Mouse (Mus musculus) embryonic facial prominence, embryonic 11.5 days (tissue): ENCODE results near the gene Clcn6. TPM values are rescaled to one million over a fixed set of nuclear protein-coding genes. Genes with fewer than 3 reads are reported as not detected.

ENCODE experiments used
- ATAC-seq: fragments of 200-750 bp; cut with Nextera tagmentation; replicated peaks from 2 replicates; pipeline ENCODE4 v1.8.0; 2017; ENCODE audit warnings: low read depth; ENCODE audit not compliant: insufficient number of reproducible peaks, low FRiP score, low TSS enrichment
- DNase-seq: peaks from one replicate; pipeline ENCODE4 v3.0.0-alpha.2; 2015; ENCODE audit warnings: low spot score
- H3K27ac ChIP-seq: fragments of 300-500 bp; sonication (generic); replicated peaks from 2 replicates; pipeline ENCODE4 v1.5.1; 2014; ENCODE audit warnings: mild to moderate bottlenecking, low read depth, low read length, control low read depth
- H3K27me3 ChIP-seq: fragments of 300-500 bp; sonication (generic); 2 replicates; pipeline ENCODE4 v1.6.1; 2014; ENCODE audit warnings: mild to moderate bottlenecking, low read length, moderate library complexity, mixed read lengths; ENCODE audit not compliant: control insufficient read depth, insufficient read depth
- H3K36me3 ChIP-seq: fragments of 300-500 bp; sonication (generic); replicated peaks from 2 replicates; pipeline ENCODE4 v1.6.1; 2014; ENCODE audit warnings: low read depth, mild to moderate bottlenecking, low read length, moderate library complexity, mixed read lengths; ENCODE audit not compliant: control insufficient read depth, insufficient read depth
- H3K4me1 ChIP-seq: fragments of 300-500 bp; sonication (generic); 2 replicates; pipeline ENCODE4 v1.6.1; 2014; ENCODE audit warnings: low read length, mixed read lengths; ENCODE audit not compliant: control insufficient read depth, insufficient read depth
- H3K4me2 ChIP-seq: fragments of 300-500 bp; sonication (generic); 2 replicates; pipeline ENCODE4 v1.6.1; 2014; ENCODE audit warnings: low read depth, mild to moderate bottlenecking, control low read depth, low read length, moderate library complexity
- H3K4me3 ChIP-seq: fragments of 300-500 bp; sonication (generic); 2 replicates; pipeline ENCODE4 v1.5.1; 2014; ENCODE audit warnings: low read depth, low read length, control low read depth
- H3K9ac ChIP-seq: fragments of 300-500 bp; sonication (generic); replicated peaks from 2 replicates; pipeline ENCODE4 v1.6.1; 2014; ENCODE audit warnings: mild to moderate bottlenecking, control low read depth, low read length
- H3K9me3 ChIP-seq: fragments of 300-500 bp; sonication (generic); replicated peaks from 2 replicates; pipeline ENCODE4 v1.6.1; 2016; ENCODE audit warnings: mild to moderate bottlenecking, low read length, inconsistent platforms, mixed read lengths; ENCODE audit not compliant: control insufficient read depth
- WGBS: fragments of 180-500 bp; shearing (Covaris S2); extraction: QIAGEN DNeasy Blood & Tissue Kit; methylation state at CpG from one replicate; pipeline ENCODE4 v1.1.7; 2014; 5-methylcytosine and 5-hydroxymethylcytosine counted together
- polyA plus RNA-seq: library from polyadenylated mRNA; unstranded; fragments of >200 nt; fragmentation: Nextera tagmentation; extraction: Ambion mirVana; gene quantifications from 2 replicates; pipeline ENCODE4 v1.2.1, GENCODE M21; 2014

The Clcn6 gene
- polyA plus RNA-seq, 1 experiment from 2014 or later, result 8.9 TPM

GRCm38 (mm10) chr4:148024003-148024402 lies 14.6 kb downstream of the Clcn6 start:
- H3K36me3 ChIP-seq, result peaks cover 12% of the 10 kb centered on the region
- WGBS, result 86% methylated on average over 3 of the region's 3 CpGs
- ATAC-seq, result no peak
- no peak overlapping the region for H3K4me3 ChIP-seq
- no peaks in the 10 kb centered on the region for H3K4me1 ChIP-seq
- DNase-seq, result no peak
- H3K27me3 ChIP-seq, result no peaks in the 10 kb centered on the region
- H3K27ac ChIP-seq, result no peak overlapping the region
- H3K4me2 ChIP-seq, result no peak overlapping the region
- H3K9ac ChIP-seq, result no peak overlapping the region
- no peaks in the 10 kb centered on the region for H3K9me3 ChIP-seq

- Histone ChIP-seq H3K9ac (no peak overlapping the region), H3K4me2 (no peak overlapping the region), H3K27ac (peak overlapping the region; percentile 8; the same call in 1 of the 2 replicates), H3K27me3 (no peaks in the 10 kb centered on the region), H3K4me1 (no peaks in the 10 kb centered on the region; the same call in 1 of the 2 replicates), H3K4me3 (no peak overlapping the region), H3K9me3 (no peaks in the 10 kb centered on the region), H3K36me3 (peaks cover 22% of the 10 kb centered on the region)
- ATAC-seq (no peak), DNase-seq (no peak)
- 33% methylated on average over 2 of the region's 2 CpGs for WGBS
These were observed 20.2 kb downstream of the Clcn6 start for GRCm38 (mm10) chr4:148018410-148018809.

- H3K27me3 ChIP-seq, result no peaks in the 10 kb centered on the region
- no peak overlapping the region for H3K27ac ChIP-seq
- H3K4me3 ChIP-seq, result no peak overlapping the region
- DNase-seq (no peak), ATAC-seq (no peak)
- no peaks in the 10 kb centered on the region for H3K9me3 ChIP-seq
- no peaks in the 10 kb centered on the region; the same call in 1 of the 2 replicates for H3K4me1 ChIP-seq
- H3K36me3 ChIP-seq, result peaks cover 18% of the 10 kb centered on the region
- 71% methylated on average over 3 of the region's 3 CpGs for WGBS
- H3K4me2 ChIP-seq, result no peak overlapping the region
- no peak overlapping the region for H3K9ac ChIP-seq
These were observed 21.6 kb downstream of the Clcn6 start for GRCm38 (mm10) chr4:148016981-148017380.

GRCm38 (mm10) chr4:148015418-148015817 lies 23.2 kb downstream of the Clcn6 start:
- H3K4me3 ChIP-seq, result no peak overlapping the region
- no peaks in the 10 kb centered on the region; the same call in 1 of the 2 replicates for H3K4me1 ChIP-seq
- H3K27ac ChIP-seq, result no peak overlapping the region
- WGBS, result 81% methylated on average over 10 of the region's 10 CpGs
- ATAC-seq (no peak), DNase-seq (no peak)
- H3K9ac ChIP-seq, result no peak overlapping the region
- peaks cover 12% of the 10 kb centered on the region for H3K36me3 ChIP-seq
- H3K27me3 ChIP-seq, result no peaks in the 10 kb centered on the region
- no peak overlapping the region for H3K4me2 ChIP-seq
- H3K9me3 ChIP-seq, result no peaks in the 10 kb centered on the region

- peaks cover 17% of the 10 kb centered on the region for H3K36me3 ChIP-seq
- H3K27ac ChIP-seq, result no peak overlapping the region
- no peaks in the 10 kb centered on the region for H3K4me1 ChIP-seq
- H3K9ac ChIP-seq, result no peak overlapping the region
- 89% methylated on average over 4 of the region's 4 CpGs for WGBS
- DNase-seq (no peak), ATAC-seq (no peak)
- H3K4me2 ChIP-seq, result no peak overlapping the region
- no peak overlapping the region for H3K4me3 ChIP-seq
- no peaks in the 10 kb centered on the region for H3K9me3 ChIP-seq
- H3K27me3 ChIP-seq, result no peaks in the 10 kb centered on the region
These were observed 26.4 kb downstream of the Clcn6 start for GRCm38 (mm10) chr4:148012216-148012615.

GRCm38 (mm10) chr4:148011332-148011731 lies 27.3 kb downstream of the Clcn6 start:
- Histone ChIP-seq H3K36me3 (peaks cover 18% of the 10 kb centered on the region), H3K4me3 (no peak overlapping the region), H3K4me2 (no peak overlapping the region), H3K9me3 (no peaks in the 10 kb centered on the region), H3K27me3 (no peaks in the 10 kb centered on the region), H3K27ac (no peak overlapping the region), H3K9ac (no peak overlapping the region), H3K4me1 (no peaks in the 10 kb centered on the region)
- DNase-seq (no peak), ATAC-seq (no peak)
- WGBS, result 57% methylated on average over 3 of the region's 3 CpGs

GRCm38 (mm10) chr4:148009641-148010040 lies 29.0 kb downstream of the Clcn6 start:
- peaks cover 16% of the 10 kb centered on the region for H3K36me3 ChIP-seq
- no peak for DNase-seq
- H3K4me1 ChIP-seq, result no peaks in the 10 kb centered on the region
- H3K27ac ChIP-seq, result no peak overlapping the region
- no peaks in the 10 kb centered on the region for H3K9me3 ChIP-seq
- no peak overlapping the region; the same call in 1 of the 2 replicates for H3K4me2 ChIP-seq
- H3K27me3 ChIP-seq, result no peaks in the 10 kb centered on the region
- WGBS, result 93% methylated on average over 2 of the region's 2 CpGs
- no peak for ATAC-seq
- no peak overlapping the region for H3K4me3 ChIP-seq
- no peak overlapping the region for H3K9ac ChIP-seq

GRCm38 (mm10) chr4:148008412-148008811 lies 30.2 kb downstream of the Clcn6 start:
- Histone ChIP-seq H3K4me2 (no peak overlapping the region), H3K9ac (no peak overlapping the region), H3K9me3 (no peaks in the 10 kb centered on the region), H3K27me3 (no peaks in the 10 kb centered on the region), H3K4me3 (no peak overlapping the region), H3K27ac (no peak overlapping the region), H3K4me1 (no peaks in the 10 kb centered on the region), H3K36me3 (peaks cover 14% of the 10 kb centered on the region)
- DNase-seq (peak; percentile 23), ATAC-seq (no peak)
- 86% methylated on average over 4 of the region's 4 CpGs for WGBS
